Mouse (Mus musculus): ENCODE measurements around the gene Olfr101. TPM values are rescaled to one million over a fixed set of nuclear protein-coding genes. Genes with fewer than 3 reads are reported as not detected.

Gene Olfr101
- polyA plus RNA-seq, 1 experiment from 2014 or later = not detected

GRCm38 (mm10) chr17:37250544-37250943, 53.6 kb downstream of the Olfr101 start:
- no peak for ATAC-seq (replicated peaks; ENCODE audit: low FRiP score)
- H3K27me3 ChIP-seq = 0 out of 2 replicates have a peak, but pooled peaks cover 4% of the 10 kb centered on the region
- no peak overlapping the region for H3K27ac ChIP-seq
- H3K4me2 ChIP-seq = no peak overlapping the region
- no peak overlapping the region for H3K9ac ChIP-seq
- WGBS = 13% methylated on average over 1 of the region's 1 CpGs
- no peaks in the 10 kb centered on the region for H3K36me3 ChIP-seq
- no peaks in the 10 kb centered on the region for H3K9me3 ChIP-seq (replicated peaks)
- no peaks in the 10 kb centered on the region for H3K4me1 ChIP-seq
- no peak overlapping the region for H3K4me3 ChIP-seq (replicated peaks)

- Histone ChIP-seq H3K27ac (no peak overlapping the region), H3K4me3 (replicated peaks) (no peak overlapping the region), H3K27me3 (0 out of 2 replicates have a peak, but pooled peaks cover under 1% of the 10 kb centered on the region), H3K9ac (no peak overlapping the region), H3K9me3 (replicated peaks) (no peaks in the 10 kb centered on the region), H3K36me3 (no peaks in the 10 kb centered on the region), H3K4me1 (no peaks in the 10 kb centered on the region), H3K4me2 (no peak overlapping the region)
- ATAC-seq (replicated peaks; ENCODE audit: low FRiP score) = no peak
Observed at GRCm38 (mm10) chr17:37249460-37249859, 54.7 kb downstream of the Olfr101 start.

Other genes starting within 250 kb of the Olfr101 start
- 0.05 TPM in 1 of 2 replicates, not detected in the other for gene Olfr90, start 215.8 kb downstream of the Olfr101 start, polyA plus RNA-seq (2015; fragmentation: Nextera tagmentation; extraction: Ambion mirVana)
- not detected in 2 replicates for gene Olfr91, start 206.0 kb downstream of the Olfr101 start, polyA plus RNA-seq (2015; fragmentation: Nextera tagmentation; extraction: Ambion mirVana)
- not detected in 2 replicates for gene Olfr92, start 184.2 kb downstream of the Olfr101 start, polyA plus RNA-seq (2015; fragmentation: Nextera tagmentation; extraction: Ambion mirVana)
- gene Olfr93, start 142.8 kb downstream of the Olfr101 start, polyA plus RNA-seq (2015; fragmentation: Nextera tagmentation; extraction: Ambion mirVana) = not detected in 2 replicates
- not detected in 2 replicates for gene Ubd, start 110.4 kb downstream of the Olfr101 start, polyA plus RNA-seq (2015; fragmentation: Nextera tagmentation; extraction: Ambion mirVana)
- gene Olfr94, start 103.3 kb downstream of the Olfr101 start, polyA plus RNA-seq (2015; fragmentation: Nextera tagmentation; extraction: Ambion mirVana) = not detected in 2 replicates
- gene Olfr95, start 91.2 kb downstream of the Olfr101 start, polyA plus RNA-seq (2015; fragmentation: Nextera tagmentation; extraction: Ambion mirVana) = not detected in 2 replicates
- not detected in 2 replicates for gene Olfr96, start 84.2 kb downstream of the Olfr101 start, polyA plus RNA-seq (2015; fragmentation: Nextera tagmentation; extraction: Ambion mirVana)
- not detected in 2 replicates for gene Olfr97, start 67.0 kb downstream of the Olfr101 start, polyA plus RNA-seq (2015; fragmentation: Nextera tagmentation; extraction: Ambion mirVana)
- not detected in 2 replicates for gene Olfr98, start 40.6 kb downstream of the Olfr101 start, polyA plus RNA-seq (2015; fragmentation: Nextera tagmentation; extraction: Ambion mirVana)
- 1.5 and 1.8 TPM in 2 replicates for gene H2-M3, start 34.1 kb downstream of the Olfr101 start, polyA plus RNA-seq (2015; fragmentation: Nextera tagmentation; extraction: Ambion mirVana)
- not detected in 2 replicates for gene Olfr99, start 20.9 kb downstream of the Olfr101 start, polyA plus RNA-seq (2015; fragmentation: Nextera tagmentation; extraction: Ambion mirVana)
- gene Olfr102, start 12.7 kb upstream of the Olfr101 start, polyA plus RNA-seq (2015; fragmentation: Nextera tagmentation; extraction: Ambion mirVana) = not detected in 2 replicates
- gene Olfr103, start 35.4 kb upstream of the Olfr101 start, polyA plus RNA-seq (2015; fragmentation: Nextera tagmentation; extraction: Ambion mirVana) = not detected in 2 replicates
- not detected in 2 replicates for gene Olfr104-ps, start 55.3 kb upstream of the Olfr101 start, polyA plus RNA-seq (2015; fragmentation: Nextera tagmentation; extraction: Ambion mirVana)
- not detected in 2 replicates for gene Olfr105-ps, start 74.7 kb upstream of the Olfr101 start, polyA plus RNA-seq (2015; fragmentation: Nextera tagmentation; extraction: Ambion mirVana)
- not detected in 2 replicates for gene Olfr106-ps, start 86.1 kb upstream of the Olfr101 start, polyA plus RNA-seq (2015; fragmentation: Nextera tagmentation; extraction: Ambion mirVana)
- not detected in 2 replicates for gene Olfr107, start 94.9 kb upstream of the Olfr101 start, polyA plus RNA-seq (2015; fragmentation: Nextera tagmentation; extraction: Ambion mirVana)
- not detected in 2 replicates for gene Olfr108, start 141.2 kb upstream of the Olfr101 start, polyA plus RNA-seq (2015; fragmentation: Nextera tagmentation; extraction: Ambion mirVana)
- gene Olfr109, start 154.6 kb upstream of the Olfr101 start, polyA plus RNA-seq (2015; fragmentation: Nextera tagmentation; extraction: Ambion mirVana) = not detected in 2 replicates
- not detected in 2 replicates for gene H2-M2, start 179.2 kb upstream of the Olfr101 start, polyA plus RNA-seq (2015; fragmentation: Nextera tagmentation; extraction: Ambion mirVana)
- gene Olfr110, start 188.2 kb upstream of the Olfr101 start, polyA plus RNA-seq (2015; fragmentation: Nextera tagmentation; extraction: Ambion mirVana) = not detected in 2 replicates
- not detected in 2 replicates for gene Olfr111, start 203.7 kb upstream of the Olfr101 start, polyA plus RNA-seq (2015; fragmentation: Nextera tagmentation; extraction: Ambion mirVana)

Measured in kidney, embryonic 15.5 days (tissue).